Mouse (Mus musculus) cerebellum, adult (tissue): ENCODE results near the gene Depdc1b.

ENCODE experiments used
- ATAC-seq: cut with Nextera tagmentation; 2 replicates; pipeline ENCODE4 v1.9.2; 2017; ENCODE audit warnings: mild to moderate bottlenecking, moderate library complexity, mixed read lengths; ENCODE audit not compliant: insufficient number of reproducible peaks, low FRiP score, low TSS enrichment

Depdc1b gene

DNA sequence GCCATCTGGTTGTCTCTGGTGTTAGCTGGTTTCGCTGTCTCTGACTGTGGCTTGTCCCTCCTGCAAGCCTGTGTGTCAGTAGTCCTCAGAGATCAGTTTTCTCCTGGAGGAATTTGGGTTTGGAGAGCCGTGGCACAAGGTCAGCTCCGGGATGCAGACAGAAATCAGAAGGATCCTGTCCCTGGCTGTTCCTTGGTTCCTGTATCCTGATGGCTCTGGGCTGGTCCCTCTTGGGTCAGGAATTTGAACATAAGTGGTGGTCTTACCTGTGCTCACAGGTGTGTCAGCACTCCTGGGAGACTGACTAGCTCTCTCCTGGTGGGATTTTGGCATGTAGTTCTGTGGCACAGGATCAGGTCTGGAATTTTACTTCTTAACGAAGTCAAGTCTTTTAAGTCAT is 29.6 kb downstream of the Depdc1b start:
- ATAC-seq: no peak

DNA sequence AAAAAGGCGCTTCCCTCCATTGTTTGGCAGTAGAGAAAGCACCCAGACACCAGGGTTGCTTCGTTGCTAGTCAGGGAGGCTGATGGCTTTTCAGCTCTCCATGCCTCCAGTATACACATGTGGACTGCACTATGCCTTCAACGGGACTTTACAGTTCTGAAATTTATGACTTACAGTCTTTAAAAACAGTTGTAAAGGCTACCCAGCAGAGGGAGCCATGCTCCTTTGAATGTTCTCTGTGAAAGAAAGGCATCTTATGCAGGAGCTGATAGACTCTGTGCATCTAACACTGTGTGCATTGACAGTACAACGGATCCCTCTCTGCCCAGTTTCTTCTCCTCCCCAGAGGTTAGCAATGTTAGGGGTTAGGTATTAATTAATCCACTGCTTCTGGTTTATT is 30.9 kb downstream of the Depdc1b start:
- ATAC-seq: peak; percentile 58

DNA sequence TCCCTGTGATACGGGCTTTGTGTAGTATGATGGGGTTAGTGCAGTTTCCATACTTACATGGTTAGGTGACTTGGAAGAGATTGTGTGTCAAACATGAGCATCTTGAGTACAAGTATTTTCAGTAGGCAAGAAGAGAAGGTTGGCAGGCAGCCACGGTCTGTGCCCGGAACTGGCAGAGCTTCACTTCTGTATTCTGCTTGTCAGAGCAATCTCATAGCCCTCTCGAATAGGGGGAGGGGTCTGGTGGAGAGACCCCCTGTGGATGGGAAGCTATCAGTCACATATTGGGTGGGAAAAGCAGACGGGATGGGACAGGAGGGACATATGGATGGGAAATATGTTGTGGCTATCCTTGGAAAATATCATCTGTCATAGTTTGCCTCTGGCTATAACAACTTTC is 33.5 kb downstream of the Depdc1b start:
- no peak for ATAC-seq

DNA sequence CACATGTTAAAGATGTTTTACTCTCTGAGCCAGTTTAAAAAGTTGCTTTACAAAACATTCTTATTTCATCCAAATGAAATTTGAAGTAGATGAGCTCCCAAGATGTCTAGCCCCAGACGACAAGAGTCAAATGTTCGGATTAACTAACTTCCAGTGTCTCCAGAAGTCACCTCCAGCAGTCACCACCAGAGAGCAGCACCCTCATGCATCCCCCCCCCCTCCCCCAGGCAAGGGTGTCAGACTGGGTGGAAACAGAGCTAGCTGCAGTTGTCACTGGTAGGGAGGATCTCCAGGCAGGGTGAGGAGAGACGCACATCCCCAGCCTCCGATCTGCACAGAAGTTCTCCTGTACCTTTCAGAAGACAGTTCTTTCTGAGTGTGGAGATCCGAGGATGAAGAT is 37.6 kb downstream of the Depdc1b start:
- no peak for ATAC-seq

DNA sequence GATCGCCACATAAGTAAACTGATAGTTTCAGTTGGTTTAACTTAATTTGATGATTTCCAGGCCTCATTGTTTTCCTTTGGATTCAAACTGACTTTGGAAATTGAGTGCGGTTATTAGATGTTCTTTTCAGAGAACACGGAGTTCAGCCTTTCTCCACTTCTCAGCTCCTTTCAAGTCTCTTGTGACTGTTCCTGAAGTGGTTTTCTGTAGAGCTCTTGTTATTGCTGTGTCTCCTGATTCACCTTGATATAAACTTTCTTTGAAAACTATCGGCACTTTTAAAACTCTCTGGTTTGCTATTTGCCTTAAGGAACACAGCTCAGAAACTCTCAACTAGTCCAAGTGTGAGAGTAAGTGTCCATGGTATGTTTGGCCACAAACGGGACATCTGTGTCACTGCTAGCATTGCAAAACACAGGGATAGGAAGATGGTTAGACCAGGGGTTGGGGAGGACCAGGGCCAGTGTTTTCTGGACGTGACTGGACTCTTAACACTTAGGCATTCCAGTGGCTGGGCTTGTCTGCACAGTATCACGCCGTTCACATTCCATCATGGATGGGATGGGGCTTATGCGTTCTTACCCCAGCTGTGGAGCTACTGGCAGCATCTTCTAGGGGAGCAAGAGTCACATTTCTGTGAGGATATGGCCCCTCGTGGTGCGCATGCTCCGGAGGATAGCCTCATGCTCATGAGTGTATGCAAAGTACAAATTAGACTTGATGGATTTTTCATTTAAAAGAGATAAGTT is 38.8 kb downstream of the Depdc1b start:
- no peak for ATAC-seq

DNA sequence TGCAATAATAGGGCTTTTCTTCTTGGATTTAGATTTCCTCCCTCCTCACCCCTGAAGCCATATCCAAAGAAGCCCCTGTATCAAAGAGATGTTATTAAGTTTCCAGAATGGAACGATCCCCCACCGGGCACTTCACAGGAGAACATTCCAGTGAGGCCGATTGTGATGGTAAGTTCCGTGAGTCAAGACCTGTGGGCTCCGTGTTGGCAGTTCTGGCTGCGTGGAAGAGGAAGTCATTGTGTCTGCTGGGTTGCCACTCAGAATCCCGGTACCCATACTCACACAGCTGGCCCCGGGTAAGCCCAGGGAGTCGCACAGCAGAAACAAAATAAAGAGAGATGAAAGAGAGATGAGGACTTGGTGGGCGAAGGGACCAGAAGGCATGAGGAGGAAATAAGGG is 41.2 kb downstream of the Depdc1b start:
- ATAC-seq: no peak

DNA sequence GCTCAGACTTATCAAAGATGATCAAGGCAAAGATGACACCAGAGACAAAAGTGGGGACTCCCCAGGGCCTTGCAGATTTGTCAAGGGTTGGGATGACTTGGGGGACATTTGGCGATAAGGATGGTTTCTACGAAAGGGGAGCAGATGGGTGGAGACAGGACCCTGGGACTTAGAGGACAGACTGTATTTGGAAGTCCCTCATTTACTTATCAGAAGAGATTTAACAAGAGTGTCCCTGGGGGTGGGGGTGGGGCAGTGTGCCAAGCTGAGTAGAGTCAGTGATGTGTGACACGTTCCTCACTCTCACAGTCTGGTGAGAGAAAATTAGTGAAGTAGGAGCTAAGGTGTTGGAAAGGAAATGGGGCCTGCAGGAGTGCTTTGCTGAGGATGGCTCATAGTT is 42.1 kb downstream of the Depdc1b start:
- no peak for ATAC-seq

DNA sequence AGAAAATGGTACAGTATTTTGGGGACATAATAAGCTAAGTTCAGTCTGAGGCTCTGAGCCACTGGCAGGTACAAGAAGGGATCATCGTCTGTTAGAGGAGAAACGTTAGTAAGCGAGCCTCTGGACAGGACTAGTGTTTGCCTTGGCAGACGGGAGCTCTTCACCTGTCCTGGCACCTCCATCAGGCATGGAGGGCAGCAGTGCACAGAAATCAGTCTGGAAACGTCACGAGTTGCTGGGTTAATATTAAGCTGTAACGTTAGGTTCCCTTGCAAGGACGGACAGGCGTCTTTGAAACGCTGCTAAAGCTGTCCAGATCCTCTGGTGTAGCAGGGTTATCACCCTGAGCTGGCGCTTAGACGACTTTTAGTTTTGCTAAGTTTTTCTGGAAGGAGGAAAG is 51.4 kb downstream of the Depdc1b start:
- ATAC-seq: no peak

DNA sequence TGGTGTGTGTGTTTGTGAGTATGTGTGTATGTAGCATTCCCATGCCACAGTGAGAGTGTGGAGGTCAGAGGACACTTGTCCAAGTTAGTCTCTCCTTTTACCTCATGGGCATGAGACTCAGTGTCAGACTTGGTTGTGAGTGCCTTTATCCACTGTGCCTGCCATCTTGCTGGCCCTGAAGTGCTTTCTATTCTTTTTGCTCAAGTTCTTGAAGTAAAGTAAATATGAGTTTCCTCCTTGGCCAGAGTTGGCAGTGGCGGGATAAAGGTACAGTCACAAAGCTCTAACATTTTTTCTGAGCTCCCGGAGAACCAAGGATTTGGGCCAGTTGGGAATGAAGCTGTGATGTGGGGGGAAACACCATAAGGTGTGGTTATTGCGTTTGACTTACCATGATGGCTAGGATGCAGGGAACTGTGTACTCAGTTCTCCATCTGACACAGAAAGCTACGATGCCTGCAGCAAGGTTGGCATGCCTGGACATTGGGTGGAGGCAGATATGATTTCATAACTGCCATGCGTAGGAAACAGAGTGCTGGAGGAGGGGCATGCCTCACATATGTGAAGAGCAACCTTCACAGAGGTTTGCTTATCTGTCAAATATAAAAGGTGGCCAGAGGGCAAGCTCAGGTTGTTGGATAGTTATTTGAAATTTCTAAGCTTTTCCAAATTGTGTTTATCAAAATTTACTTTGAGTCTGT is 54.3 kb downstream of the Depdc1b start:
- ATAC-seq: no peak

DNA sequence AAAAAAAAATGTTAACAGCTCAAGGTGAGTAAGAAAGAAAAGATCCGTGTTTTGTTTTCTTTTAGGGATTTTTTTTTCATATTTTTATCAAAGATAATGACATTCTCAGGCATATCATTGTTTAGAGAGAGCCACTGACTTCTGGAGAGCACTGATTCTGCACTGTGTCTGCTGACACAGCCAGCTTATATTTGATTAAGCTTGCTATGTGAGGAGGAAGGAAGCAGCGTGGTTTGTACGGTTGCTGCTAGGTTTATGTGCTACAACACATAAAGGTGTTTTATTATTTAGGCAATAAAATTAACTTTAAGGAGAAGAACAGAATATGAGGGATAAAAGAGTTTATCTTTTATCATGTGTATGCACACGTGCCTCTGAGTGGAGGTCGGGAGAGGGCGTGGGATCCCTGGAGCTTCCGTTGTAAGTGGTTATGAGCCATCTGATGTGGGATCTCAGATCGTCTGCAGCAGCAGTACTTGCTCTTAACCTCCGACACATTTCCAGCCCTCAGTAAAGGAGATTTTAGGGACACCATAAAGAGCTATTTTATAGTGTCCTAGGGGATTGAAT is 55.3 kb downstream of the Depdc1b start:
- ATAC-seq: no peak

DNA sequence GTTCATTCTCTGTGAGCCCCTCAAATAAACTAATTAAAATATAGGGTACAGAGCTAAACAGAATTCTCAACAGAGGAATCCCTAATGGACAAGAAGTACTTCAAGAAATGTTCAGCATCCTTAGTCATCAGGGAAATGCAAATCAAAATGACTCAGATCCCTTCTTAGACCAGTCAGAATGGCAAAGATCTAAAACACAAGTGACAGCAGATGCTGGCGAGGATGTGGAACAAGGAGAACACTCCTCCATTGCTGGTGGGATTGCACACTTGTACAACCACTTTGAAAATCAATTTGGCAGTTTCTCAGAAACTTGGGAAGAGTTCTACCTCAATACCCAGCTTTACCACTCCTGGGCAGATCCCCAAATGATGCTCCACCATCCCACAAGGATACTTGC is 57.1 kb downstream of the Depdc1b start:
- ATAC-seq: no peak

DNA sequence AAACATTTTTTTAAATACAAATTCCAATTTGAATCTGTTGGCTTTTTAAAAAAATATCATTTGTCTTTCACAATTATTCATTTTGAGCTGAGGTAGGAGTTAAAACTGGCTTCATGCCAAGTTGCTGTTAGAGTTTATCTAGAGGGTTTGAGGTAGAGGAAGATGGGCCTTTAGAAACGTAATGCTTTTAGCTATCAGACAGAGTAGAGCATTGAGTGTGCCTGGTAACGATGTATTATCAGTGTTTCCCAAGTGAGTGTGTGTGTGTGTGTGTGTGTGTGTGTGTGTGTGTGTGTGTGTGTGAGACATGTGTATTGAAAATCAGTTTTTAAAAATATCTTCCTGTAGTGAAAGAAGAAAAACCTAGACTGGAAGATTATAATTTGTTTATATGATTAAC is 60.5 kb downstream of the Depdc1b start:
- ATAC-seq: no peak

DNA sequence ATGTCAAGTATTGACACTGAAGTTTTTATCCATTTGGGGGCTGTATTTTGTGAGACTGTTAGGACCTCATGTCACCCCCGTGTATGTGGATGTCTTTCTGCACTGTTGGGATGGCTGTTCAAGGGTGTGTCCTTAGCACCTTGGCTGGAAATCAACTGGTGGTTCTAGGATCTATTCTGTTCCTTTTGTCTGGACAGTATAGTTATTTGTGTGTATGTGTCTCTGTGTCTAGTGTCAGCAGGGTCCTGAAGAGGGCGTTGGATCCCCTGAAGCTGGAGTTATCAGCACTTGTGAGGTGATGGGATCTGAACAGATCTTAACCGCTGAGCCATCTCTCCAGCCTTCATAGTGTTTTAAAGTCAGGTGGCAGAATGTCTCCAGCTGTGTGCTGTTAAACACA is 65.0 kb downstream of the Depdc1b start:
- ATAC-seq: no peak

DNA sequence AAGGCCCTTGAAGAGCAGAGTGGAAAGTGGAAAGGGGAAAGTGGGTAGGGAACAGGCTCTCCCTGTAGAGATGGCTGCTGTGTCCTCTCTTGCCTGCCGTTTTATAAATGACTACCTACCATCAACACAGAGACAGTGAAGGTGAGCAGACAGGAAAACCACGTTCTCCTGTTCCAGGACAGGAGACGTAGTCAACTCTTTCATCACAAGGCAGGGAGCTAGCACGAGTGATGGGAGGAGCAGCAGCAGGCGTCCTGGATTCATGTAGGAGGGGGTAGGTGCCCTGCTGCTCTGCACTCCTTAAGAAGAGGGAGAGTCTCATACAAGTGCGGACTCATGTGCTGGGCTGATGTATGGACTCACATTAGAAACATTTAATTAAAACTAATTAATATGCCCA is 66.9 kb downstream of the Depdc1b start:
- no peak for ATAC-seq

DNA sequence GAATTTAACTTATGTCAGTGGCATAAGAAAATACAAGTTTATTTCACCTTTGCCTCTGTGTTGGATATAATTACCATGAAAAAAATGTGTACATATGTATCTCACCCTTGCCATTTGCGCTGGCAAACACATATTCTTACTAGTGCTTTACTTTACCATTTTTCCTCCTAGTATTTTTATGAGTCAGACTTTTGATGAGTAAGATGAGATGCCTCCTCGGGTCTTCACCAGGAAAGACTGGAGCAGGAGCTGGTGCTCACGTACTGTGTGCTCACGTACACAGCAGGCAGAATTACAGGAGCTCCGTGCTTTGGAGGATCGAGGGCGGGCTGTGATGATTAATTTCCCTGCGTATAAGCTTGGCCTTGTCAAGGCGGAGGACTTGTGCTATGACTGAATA is 69.9 kb downstream of the Depdc1b start:
- ATAC-seq: no peak

DNA sequence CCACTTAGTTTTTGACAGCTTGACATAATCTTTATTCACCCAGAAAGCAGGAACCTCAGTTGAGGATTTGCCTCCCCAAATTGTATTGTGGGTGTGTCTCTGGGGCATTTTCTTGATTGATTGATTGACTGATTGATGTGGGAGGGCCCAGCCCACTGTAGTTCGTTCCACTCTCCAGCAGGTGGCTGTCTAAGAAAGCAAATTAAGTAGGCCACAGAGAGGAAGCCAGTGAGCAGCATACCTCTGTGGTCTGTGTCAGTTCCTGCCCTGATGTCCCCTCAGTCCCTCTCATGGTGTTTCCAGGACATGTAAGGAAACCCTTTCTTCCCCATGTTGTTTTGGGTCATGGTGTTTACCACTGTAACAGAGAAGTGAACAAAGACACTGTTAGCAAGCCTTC is 74.4 kb downstream of the Depdc1b start:
- no peak for ATAC-seq

DNA sequence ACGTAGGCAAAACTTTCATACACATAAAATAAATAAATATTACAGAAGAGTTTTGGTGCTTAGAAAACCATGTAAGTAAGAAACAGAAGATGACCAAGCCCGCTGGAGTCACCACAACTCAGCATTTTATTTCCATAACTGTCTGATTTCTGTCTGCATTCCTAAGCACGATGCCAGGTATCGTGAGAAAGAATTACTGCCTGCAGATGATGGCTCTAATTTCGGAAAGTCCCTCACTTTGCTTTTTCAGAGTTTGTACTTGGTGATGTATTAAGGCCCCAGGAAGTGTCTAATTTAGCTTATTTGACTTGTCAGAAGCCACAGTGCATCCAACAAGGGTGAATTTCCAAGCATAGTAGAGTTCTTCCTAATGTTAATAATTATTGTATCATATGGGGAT is 87.1 kb downstream of the Depdc1b start:
- ATAC-seq: no peak

DNA sequence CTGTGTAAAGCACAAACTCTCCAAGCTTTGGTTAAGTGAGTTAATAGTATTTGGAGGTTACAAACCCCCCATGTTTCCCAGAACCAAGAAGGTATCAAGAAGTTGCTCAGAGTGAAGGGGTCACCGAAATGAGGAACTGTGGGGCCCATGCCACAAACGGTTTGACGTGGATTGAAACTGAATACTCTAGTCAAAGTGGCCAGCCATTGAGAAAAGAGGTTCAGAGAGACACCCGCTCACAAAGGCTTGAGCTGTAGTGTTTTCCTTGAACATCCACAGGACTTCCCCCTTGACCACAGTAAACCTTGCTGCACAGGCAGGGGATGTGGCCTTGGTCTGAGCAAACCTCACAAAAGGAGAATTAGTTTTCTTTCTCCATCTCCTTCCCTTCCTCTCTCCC is 88.2 kb downstream of the Depdc1b start:
- no peak for ATAC-seq

DNA sequence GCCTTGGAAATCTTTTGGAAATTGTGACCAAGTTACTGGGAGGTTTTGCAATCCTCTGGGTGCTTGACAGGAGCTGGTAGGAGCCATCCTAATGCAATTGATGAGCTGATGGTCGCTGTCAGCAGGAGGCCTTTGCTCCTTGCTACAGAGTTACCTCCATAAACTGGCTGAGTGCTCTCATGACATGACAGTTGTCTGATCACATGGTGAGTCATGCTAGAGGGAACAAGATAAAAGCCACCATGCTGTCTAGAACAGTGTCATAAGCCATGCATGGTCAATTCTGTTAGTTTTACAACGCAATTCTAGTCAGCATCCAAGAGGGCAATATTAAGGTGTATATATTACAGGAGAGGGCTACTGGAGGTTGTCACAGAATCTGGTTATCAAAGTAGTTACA is 99.3 kb downstream of the Depdc1b start:
- no peak for ATAC-seq

DNA sequence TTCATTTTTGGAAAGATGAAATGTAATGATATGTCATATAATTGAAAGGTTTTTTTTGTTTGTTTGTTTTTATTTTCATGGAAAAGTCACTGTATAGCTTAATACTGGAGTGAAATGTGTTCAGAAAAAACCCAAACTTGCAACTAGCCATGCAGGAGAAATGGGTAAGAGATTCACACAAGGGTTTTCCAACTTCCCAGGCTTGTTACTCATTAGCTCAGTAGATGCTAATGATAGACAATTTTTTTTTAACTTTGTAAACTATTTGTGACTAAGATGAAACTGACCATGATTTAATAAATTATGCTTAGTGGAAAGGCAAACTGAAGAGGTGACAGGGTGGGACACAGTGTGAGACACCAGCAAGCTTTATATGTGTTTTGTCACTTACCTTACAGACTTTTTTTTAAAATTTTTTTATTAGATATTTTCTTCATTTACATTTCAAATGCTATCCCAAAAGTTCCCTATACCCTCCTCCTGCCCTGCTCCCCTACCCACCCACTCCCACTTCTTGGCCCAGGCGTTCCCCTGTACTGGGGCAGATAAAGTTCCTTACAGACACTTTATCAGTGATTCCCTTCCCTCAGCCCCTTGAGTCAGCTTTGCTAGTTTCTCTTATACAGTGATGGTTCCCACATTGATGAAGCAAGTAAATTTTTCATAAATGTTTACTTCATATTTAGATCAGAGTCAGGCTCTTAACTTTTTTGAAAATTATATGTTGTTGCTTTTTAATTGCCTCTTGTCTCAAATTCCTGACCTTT is 102.8 kb downstream of the Depdc1b start:
- ATAC-seq: no peak

DNA sequence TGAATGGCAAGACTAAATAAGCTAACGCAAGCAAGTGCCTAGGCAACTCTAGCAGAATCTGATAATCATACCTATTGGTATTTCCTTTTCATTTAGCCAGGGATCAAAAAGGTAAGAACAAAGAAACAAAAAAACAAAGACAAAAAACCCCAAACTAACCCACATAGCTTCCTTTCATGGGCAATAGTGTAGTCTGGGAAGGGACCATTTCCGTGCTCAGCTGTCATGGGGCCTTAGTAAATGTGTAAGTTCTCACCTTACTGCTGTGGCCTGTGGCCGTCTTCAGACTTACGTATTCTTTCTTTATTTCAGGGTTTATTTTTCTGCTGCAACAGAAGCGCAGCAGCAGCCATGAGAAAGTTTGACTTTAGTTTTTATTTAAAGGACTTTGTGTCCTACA is 110.2 kb downstream of the Depdc1b start:
- ATAC-seq: no peak
